Mouse (Mus musculus) erythroblast, embryonic 14.5 days (primary cell): Measurements from ENCODE around the gene Npas2.

Source experiments
- GATA1 ChIP-seq: IDR thresholded peaks from 2 replicates; pipeline ENCODE4 v1.6.1; 2012; ENCODE audit warnings: low read length, inconsistent platforms, mixed read lengths
- TAL1 ChIP-seq: IDR thresholded peaks from 3 replicates; pipeline ENCODE4 v1.6.1; 2012; ENCODE audit warnings: low read length, inconsistent platforms, mixed read lengths

DNA sequence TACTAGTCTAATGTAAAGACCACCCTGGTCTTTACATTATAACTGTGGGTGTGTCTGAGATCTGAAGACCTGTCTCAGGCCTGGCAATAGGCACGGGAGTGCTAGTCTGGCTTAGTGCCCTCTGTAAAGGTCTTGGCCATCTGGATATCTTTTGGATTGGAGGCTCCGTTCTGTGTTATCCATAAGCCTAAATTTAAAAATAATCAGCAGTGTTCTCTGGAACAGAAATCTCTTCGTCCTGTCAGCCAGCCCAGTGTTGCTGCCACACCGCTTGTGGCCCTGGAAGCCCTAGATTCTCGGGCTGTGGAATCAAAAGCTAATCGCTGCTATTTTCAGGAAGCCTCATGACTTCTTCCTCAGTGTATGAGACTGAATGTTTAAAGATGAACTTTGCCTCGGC lies 86.9 kb downstream of the Npas2 start:
- TF ChIP-seq TAL1 (no peak), GATA1 (no peak)
